Mouse (Mus musculus) midbrain, embryonic 16.5 days (tissue): ENCODE measurements at regions not wholly inside any gene's neighbourhood (a gene's known extent, or its start where the extent isn't known, plus 50 kb on each side); places are given as distances from the start of the nearest gene placed in this dataset.
A peak's percentile ranks its signal among the peaks of the same experiment; 100 is the strongest.

Experiments used
- ATAC-seq: fragments of 200-750 bp; cut with Nextera tagmentation; 2 replicates; pipeline ENCODE4 v1.8.0; 2017; ENCODE audit warnings: moderate TSS enrichment
- H3K27ac ChIP-seq: fragments of 300-500 bp; sonication (generic); 2 replicates; pipeline ENCODE4 v1.5.1; 2014; ENCODE audit warnings: mild to moderate bottlenecking, low read length, mixed read lengths
- H3K27me3 ChIP-seq: fragments of 300-500 bp; sonication (generic); 2 replicates; pipeline ENCODE4 v1.6.1; 2014; ENCODE audit warnings: low read depth, low read length, mixed read lengths; ENCODE audit not compliant: control insufficient read depth, insufficient read depth
- H3K36me3 ChIP-seq: fragments of 300-500 bp; sonication (generic); 2 replicates; pipeline ENCODE4 v1.6.1; 2014; ENCODE audit warnings: mild to moderate bottlenecking, low read length, moderate library complexity, mixed read lengths; ENCODE audit not compliant: control insufficient read depth, insufficient read depth
- H3K4me1 ChIP-seq: fragments of 300-500 bp; sonication (generic); 2 replicates; pipeline ENCODE4 v1.6.1; 2014; ENCODE audit warnings: mild to moderate bottlenecking, low read length, mixed read lengths; ENCODE audit not compliant: control insufficient read depth, insufficient read depth
- H3K4me2 ChIP-seq: fragments of 300-500 bp; sonication (generic); 2 replicates; pipeline ENCODE4 v1.6.1; 2014; ENCODE audit warnings: mild to moderate bottlenecking, low read length, mixed read lengths
- H3K4me3 ChIP-seq: fragments of 300-500 bp; sonication (generic); 2 replicates; pipeline ENCODE4 v1.5.1; 2014; ENCODE audit warnings: low read depth, mild to moderate bottlenecking, low read length, moderate library complexity, mixed read lengths
- H3K9ac ChIP-seq: fragments of 300-500 bp; sonication (generic); 2 replicates; pipeline ENCODE4 v1.6.1; 2014; ENCODE audit warnings: low read depth, low read length, mixed read lengths
- H3K9me3 ChIP-seq: fragments of 300-500 bp; sonication (generic); replicated peaks from 2 replicates; pipeline ENCODE4 v1.6.1; 2014; ENCODE audit warnings: mild to moderate bottlenecking, low read length, mixed read lengths; ENCODE audit not compliant: control insufficient read depth, poor library complexity, severe bottlenecking
- WGBS: fragments of 180-500 bp; shearing (Covaris S2); extraction: QIAGEN DNeasy Blood & Tissue Kit; methylation state at CpG from one replicate; pipeline ENCODE4 v1.1.7; 2014; 5-methylcytosine and 5-hydroxymethylcytosine counted together

DNA sequence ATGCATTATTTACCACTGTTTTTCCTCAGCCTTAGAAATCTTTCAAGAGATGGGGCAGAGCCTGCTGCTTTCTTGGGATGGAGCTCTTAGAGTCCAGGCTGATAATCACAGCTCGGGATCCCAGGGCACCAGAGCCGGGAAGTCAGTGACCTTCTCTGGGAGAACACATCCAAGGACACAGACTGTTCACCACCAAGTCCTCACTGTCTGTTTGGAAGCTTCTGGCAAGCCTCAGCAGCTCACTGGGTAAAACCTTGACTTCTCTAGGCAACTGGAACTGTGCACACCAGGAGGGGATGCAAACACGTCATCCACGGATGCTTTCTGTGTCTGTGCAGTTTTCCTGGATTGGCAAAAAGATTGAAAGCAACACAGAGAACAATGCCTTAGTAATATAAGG is 330.6 kb downstream of the Tcerg1l start:
- Histone ChIP-seq H3K36me3 (no peaks in the 10 kb centered on the region), H3K4me2 (no peak overlapping the region), H3K27ac (no peak overlapping the region), H3K4me3 (no peak overlapping the region), H3K27me3 (no peaks in the 10 kb centered on the region), H3K9me3 (no peaks in the 10 kb centered on the region), H3K4me1 (no peaks in the 10 kb centered on the region), H3K9ac (no peak overlapping the region)
- ATAC-seq: no peak
- 73% methylated on average over 4 of the region's 4 CpGs for WGBS

DNA sequence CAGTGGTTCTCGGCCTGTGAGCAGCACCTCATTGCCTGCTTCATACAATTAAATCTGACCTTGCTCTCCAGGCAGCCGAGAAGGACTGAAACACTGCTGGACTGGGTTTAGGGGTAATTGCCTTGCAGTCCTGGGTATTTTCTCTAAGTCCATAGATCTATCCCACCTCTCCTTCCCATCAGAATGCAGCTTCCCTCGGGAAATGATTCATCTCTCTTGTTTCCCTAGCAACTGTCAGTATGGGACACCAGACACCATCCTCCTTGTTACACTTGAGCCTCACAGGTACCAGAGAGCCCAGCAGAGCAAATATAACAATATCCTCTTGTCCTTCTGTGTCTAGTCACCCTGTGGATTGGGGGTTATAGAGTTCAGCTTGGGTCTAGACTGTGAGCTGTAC is 322.3 kb downstream of the Tcerg1l start:
- Histone ChIP-seq H3K4me2 (no peak overlapping the region), H3K36me3 (no peaks in the 10 kb centered on the region), H3K27me3 (no peaks in the 10 kb centered on the region), H3K27ac (peak overlapping the region; percentile 38; the same call in 1 of the 2 replicates), H3K9ac (no peak overlapping the region), H3K4me3 (no peak overlapping the region), H3K9me3 (no peaks in the 10 kb centered on the region), H3K4me1 (peaks cover 4% of the 10 kb centered on the region)
- WGBS: 44% methylated on average over 3 of the region's 3 CpGs
- no peak for ATAC-seq

DNA sequence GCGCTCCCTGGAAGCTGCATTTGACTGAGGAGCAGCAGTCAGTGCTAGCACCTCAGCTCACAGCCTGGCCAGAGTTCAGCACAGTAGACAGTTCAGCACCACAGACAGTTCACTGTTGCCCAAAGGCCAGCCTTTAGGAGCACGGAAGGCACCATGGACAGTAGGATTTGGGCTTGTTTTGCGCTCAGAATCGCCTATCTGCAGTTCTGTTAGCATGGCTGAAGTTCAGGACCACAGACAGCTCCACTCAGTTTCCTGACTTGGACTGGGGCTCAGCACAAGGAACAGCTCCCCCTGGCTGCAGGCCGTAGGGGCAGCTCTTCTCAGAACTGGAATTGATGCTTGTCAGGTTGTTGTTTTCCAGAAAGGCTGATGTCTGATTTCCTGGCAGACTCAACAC is 313.6 kb downstream of the Tcerg1l start:
- no peaks in the 10 kb centered on the region for H3K36me3 ChIP-seq
- H3K9ac ChIP-seq: no peak overlapping the region
- no peak overlapping the region for H3K4me3 ChIP-seq
- 17% methylated on average over 5 of the region's 5 CpGs for WGBS
- no peaks in the 10 kb centered on the region for H3K27me3 ChIP-seq
- no peaks in the 10 kb centered on the region for H3K4me1 ChIP-seq
- H3K4me2 ChIP-seq: no peak overlapping the region
- no peak for ATAC-seq
- no peak overlapping the region for H3K27ac ChIP-seq
- no peaks in the 10 kb centered on the region for H3K9me3 ChIP-seq

DNA sequence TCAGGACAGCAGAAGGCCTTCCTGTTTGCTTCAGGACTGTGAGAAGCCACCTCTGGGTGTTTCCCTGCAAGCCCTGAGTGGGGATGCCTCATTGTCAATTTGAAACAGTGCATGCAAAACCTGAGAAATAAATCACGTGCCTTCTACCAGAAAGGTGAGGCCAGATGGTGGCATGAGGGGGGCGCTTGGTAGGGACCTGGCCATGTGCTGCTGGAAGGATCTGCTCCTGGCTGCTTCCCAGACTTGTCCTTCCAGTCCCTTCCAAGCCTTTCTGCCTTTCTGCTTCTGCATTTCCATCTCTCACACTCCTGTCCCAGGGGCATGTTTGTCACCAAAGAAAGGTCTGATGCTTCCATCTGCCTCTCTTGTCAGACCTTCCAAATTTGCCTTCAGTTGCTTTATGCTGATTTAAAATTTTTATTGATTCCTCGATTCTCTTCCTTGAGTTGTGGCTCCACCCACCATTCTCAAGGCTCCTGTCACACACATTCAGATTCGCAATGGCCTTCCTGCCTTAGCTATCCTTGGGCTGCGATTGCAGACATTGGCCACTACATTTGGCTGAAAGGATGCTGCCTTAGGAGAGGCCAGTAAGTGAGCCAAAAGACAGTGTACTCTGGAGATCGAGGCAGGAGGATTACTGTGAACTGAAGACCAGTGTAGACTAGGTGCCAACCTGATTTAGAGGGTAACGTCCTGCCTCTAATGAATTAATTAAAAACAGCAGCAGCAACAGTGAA is 289.9 kb downstream of the Tcerg1l start:
- H3K27ac ChIP-seq: no peak overlapping the region
- no peaks in the 10 kb centered on the region for H3K4me1 ChIP-seq
- 65% methylated on average over 7 of the region's 7 CpGs for WGBS
- H3K4me3 ChIP-seq: no peak overlapping the region
- H3K4me2 ChIP-seq: no peak overlapping the region
- no peaks in the 10 kb centered on the region for H3K9me3 ChIP-seq
- H3K36me3 ChIP-seq: no peaks in the 10 kb centered on the region
- H3K9ac ChIP-seq: no peak overlapping the region
- no peak for ATAC-seq
- H3K27me3 ChIP-seq: no peaks in the 10 kb centered on the region

- no peaks in the 10 kb centered on the region for H3K27me3 ChIP-seq
- H3K9ac ChIP-seq: no peak overlapping the region
- H3K4me1 ChIP-seq: peaks cover 7% of the 10 kb centered on the region; the same call in 1 of the 2 replicates
- no peaks in the 10 kb centered on the region for H3K9me3 ChIP-seq
- no peaks in the 10 kb centered on the region for H3K36me3 ChIP-seq
- no peak overlapping the region for H3K4me2 ChIP-seq
- ATAC-seq: peak; percentile 62; the same call in 1 of the 2 replicates
- no peak overlapping the region for H3K4me3 ChIP-seq
- WGBS: 23% methylated on average over 4 of the region's 4 CpGs
- peak overlapping the region; percentile 35; the same call in 1 of the 2 replicates for H3K27ac ChIP-seq
Observed at GRCm38 (mm10) chr7:138121497-138121896, 276.0 kb downstream of the Tcerg1l start.

GRCm38 (mm10) chr7:138129701-138130100 is 267.8 kb downstream of the Tcerg1l start:
- Histone ChIP-seq H3K4me1 (no peaks in the 10 kb centered on the region), H3K4me3 (no peak overlapping the region), H3K36me3 (no peaks in the 10 kb centered on the region), H3K4me2 (no peak overlapping the region), H3K27me3 (no peaks in the 10 kb centered on the region), H3K9me3 (no peaks in the 10 kb centered on the region), H3K9ac (no peak overlapping the region), H3K27ac (no peak overlapping the region)
- 25% methylated on average over 2 of the region's 2 CpGs for WGBS
- no peak for ATAC-seq

DNA sequence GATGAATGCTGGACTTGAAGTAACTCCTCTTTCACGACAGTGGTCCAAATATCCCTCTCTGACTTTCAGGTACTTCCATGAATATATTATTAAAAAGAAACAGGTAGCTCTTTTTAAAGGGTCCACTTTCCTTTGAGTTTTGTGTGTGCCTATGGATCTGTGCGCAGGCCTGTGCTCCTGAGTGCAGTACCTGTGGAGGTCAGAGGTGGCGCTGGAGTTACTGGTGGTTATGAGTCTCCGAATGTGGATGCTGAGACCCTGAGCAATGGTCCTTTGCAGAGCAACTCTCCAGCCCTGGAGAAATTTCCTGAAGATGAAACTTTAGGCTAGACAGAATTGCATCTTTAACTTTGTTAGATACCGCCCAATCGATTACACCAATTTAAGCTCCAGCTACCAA is 264.1 kb downstream of the Tcerg1l start:
- 93% methylated on average over 6 of the region's 6 CpGs for WGBS
- H3K4me3 ChIP-seq: no peak overlapping the region
- no peak overlapping the region for H3K9ac ChIP-seq
- ATAC-seq: no peak
- no peaks in the 10 kb centered on the region for H3K9me3 ChIP-seq
- no peaks in the 10 kb centered on the region for H3K36me3 ChIP-seq
- H3K27me3 ChIP-seq: no peaks in the 10 kb centered on the region
- H3K27ac ChIP-seq: no peak overlapping the region
- H3K4me2 ChIP-seq: no peak overlapping the region
- H3K4me1 ChIP-seq: peaks cover 5% of the 10 kb centered on the region; the same call in 1 of the 2 replicates

- no peaks in the 10 kb centered on the region for H3K27me3 ChIP-seq
- no peaks in the 10 kb centered on the region for H3K36me3 ChIP-seq
- H3K9ac ChIP-seq: no peak overlapping the region
- H3K4me2 ChIP-seq: no peak overlapping the region
- H3K9me3 ChIP-seq: no peaks in the 10 kb centered on the region
- H3K4me3 ChIP-seq: no peak overlapping the region
- WGBS: 12% methylated on average over 1 of the region's 1 CpGs
- H3K4me1 ChIP-seq: peaks cover 5% of the 10 kb centered on the region; the same call in 1 of the 2 replicates
- peak overlapping the region; percentile 20; the same call in 1 of the 2 replicates for H3K27ac ChIP-seq
- ATAC-seq: peak; percentile 66; the same call in 1 of the 2 replicates
Observed at GRCm38 (mm10) chr7:138137934-138138333, 259.6 kb downstream of the Tcerg1l start.

- Histone ChIP-seq H3K4me2 (no peak overlapping the region), H3K36me3 (no peaks in the 10 kb centered on the region), H3K9ac (no peak overlapping the region), H3K4me1 (peaks cover 5% of the 10 kb centered on the region; the same call in 1 of the 2 replicates), H3K27ac (no peak overlapping the region), H3K4me3 (no peak overlapping the region), H3K27me3 (no peaks in the 10 kb centered on the region), H3K9me3 (no peaks in the 10 kb centered on the region)
- 92% methylated on average over 5 of the region's 5 CpGs for WGBS
- no peak for ATAC-seq
Observed at GRCm38 (mm10) chr7:138139766-138140165, 257.8 kb downstream of the Tcerg1l start.
